In genomic region chr14:62965811-62966520, GRCm38 (mm10) we compare ENCODE assay signal across 9 mouse cellular contexts. TPM values are rescaled to one million over a fixed set of nuclear protein-coding genes. Genes with fewer than 3 reads are reported as not detected.
DNase-seq lines count a peak whose midpoint lies in the region; ATAC-seq lines count a peak whose summit lies in the region.
"Had no signal": no experiment of that assay in that cellular context is flagged by ENCODE, and none has a peak within 500 bp of the region (broad histone marks: within the 10 kb centered on the region; RNA-seq: fewer than 3 reads in every experiment).

No protein-coding gene starts in this region.

- 21% methylated on average over 15 of the region's 15 CpGs for WGBS in heart, embryonic 11.5 days (ENCODE audit: insufficient replicate concordance)
- WGBS in forebrain, embryonic 16.5 days: 26% methylated on average over 15 of the region's 15 CpGs
- 20% methylated on average over 15 of the region's 15 CpGs for WGBS in limb, embryonic 11.5 days
- WGBS in neural tube, embryonic 11.5 days: 23% methylated on average over 15 of the region's 15 CpGs

- no peaks in the 10 kb centered on the region for H3K9me3 ChIP-seq in heart, embryonic 11.5 days (replicated peaks; ENCODE audit: control insufficient read depth, low read length)
- H3K9me3 ChIP-seq in forebrain, embryonic 16.5 days (ENCODE audit: control insufficient read depth, low read length): no peaks in the 10 kb centered on the region
- no peaks in the 10 kb centered on the region for H3K9me3 ChIP-seq in limb, embryonic 11.5 days (ENCODE audit: control insufficient read depth, low read length)
- H3K9me3 ChIP-seq in neural tube, embryonic 11.5 days (ENCODE audit: control insufficient read depth, low read length): no peaks in the 10 kb centered on the region

- peaks cover 11% of the 10 kb centered on the region for H3K4me1 ChIP-seq in heart, embryonic 11.5 days (ENCODE audit: control insufficient read depth, insufficient read depth, low read length)
- H3K4me1 ChIP-seq in forebrain, embryonic 16.5 days (replicated peaks; ENCODE audit: control insufficient read depth, insufficient read depth, low read length): 0 out of 2 replicates have a peak, but pooled peaks cover 3% of the 10 kb centered on the region
- 0 out of 2 replicates have a peak, but pooled peaks cover 4% of the 10 kb centered on the region for H3K4me1 ChIP-seq in limb, embryonic 11.5 days (ENCODE audit: control insufficient read depth, insufficient read depth, low read length)
- 0 out of 2 replicates have a peak, but pooled peaks cover 5% of the 10 kb centered on the region for H3K4me1 ChIP-seq in neural tube, embryonic 11.5 days (ENCODE audit: control insufficient read depth, insufficient read depth, low read length)

- H3K9ac ChIP-seq in heart, embryonic 11.5 days (ENCODE audit: low read depth, low read length): peak overlapping the region; percentile 52
- H3K9ac ChIP-seq in forebrain, embryonic 16.5 days (replicated peaks; ENCODE audit: low read depth, low read length): no peak overlapping the region; the same call in 1 of the 2 replicates
- no peak overlapping the region for H3K9ac ChIP-seq in limb, embryonic 11.5 days (ENCODE audit: low read length)
- no peak overlapping the region for H3K9ac ChIP-seq in neural tube, embryonic 11.5 days (ENCODE audit: low read length)

- peak overlapping the region; percentile 67 for H3K4me2 ChIP-seq in heart, embryonic 11.5 days
- peak overlapping the region; percentile 32 for H3K4me2 ChIP-seq in forebrain, embryonic 16.5 days (ENCODE audit: low read length)
- peak overlapping the region; percentile 36 for H3K4me2 ChIP-seq in limb, embryonic 11.5 days (ENCODE audit: low read depth, severe bottlenecking)
- peak overlapping the region; percentile 35 for H3K4me2 ChIP-seq in neural tube, embryonic 11.5 days (ENCODE audit: low read depth)

- no peak for DNase-seq in heart, postnatal 14 days
- peak; percentile 25 for DNase-seq in limb, embryonic 11.5 days (ENCODE audit: low spot score)
- DNase-seq in neural tube, embryonic 11.5 days (ENCODE audit: low spot score): no peak
- DNase-seq in thymus, postnatal 14 days: no peak
- no peak for DNase-seq in spleen, adult 18-20 months

- H3K27ac ChIP-seq in heart, embryonic 11.5 days (ENCODE audit: low read depth, low read length): 0 out of 2 replicates have a peak overlapping the region, but pooled peaks have one; percentile 29
- H3K27ac ChIP-seq in forebrain, embryonic 16.5 days (ENCODE audit: low read length): no peak overlapping the region
- H3K27ac ChIP-seq in limb, embryonic 11.5 days (replicated peaks; ENCODE audit: low read depth, low read length): no peak overlapping the region
- no peak overlapping the region for H3K27ac ChIP-seq in neural tube, embryonic 11.5 days (ENCODE audit: low read depth, low read length)

- intact Hi-C loops in heart, postnatal 14 days (cut with DNase I): loop anchor here (10.0 kb wide), 1 partner anchor 249 kb away; no protein-coding TSS in a partner anchor

- no peaks in the 10 kb centered on the region for H3K36me3 ChIP-seq in heart, embryonic 11.5 days (ENCODE audit: control insufficient read depth, insufficient read depth, low read length)
- no peaks in the 10 kb centered on the region for H3K36me3 ChIP-seq in forebrain, embryonic 16.5 days (ENCODE audit: control insufficient read depth, insufficient read depth)
- no peaks in the 10 kb centered on the region; the same call in 1 of the 2 replicates for H3K36me3 ChIP-seq in limb, embryonic 11.5 days (ENCODE audit: control insufficient read depth, insufficient read depth, low read length)
- no peaks in the 10 kb centered on the region for H3K36me3 ChIP-seq in neural tube, embryonic 11.5 days (ENCODE audit: control insufficient read depth, insufficient read depth, low read length)

- H3K27me3 ChIP-seq in heart, embryonic 11.5 days (ENCODE audit: control insufficient read depth, insufficient read depth, low read length): no peaks in the 10 kb centered on the region
- no peaks in the 10 kb centered on the region for H3K27me3 ChIP-seq in forebrain, embryonic 16.5 days (replicated peaks; ENCODE audit: control insufficient read depth, insufficient read depth, low read length)
- H3K27me3 ChIP-seq in limb, embryonic 11.5 days (ENCODE audit: control insufficient read depth, insufficient read depth, low read length): no peaks in the 10 kb centered on the region
- H3K27me3 ChIP-seq in neural tube, embryonic 11.5 days (ENCODE audit: control insufficient read depth, insufficient read depth, low read length): no peaks in the 10 kb centered on the region

- ATAC-seq in heart, embryonic 11.5 days (replicated peaks; ENCODE audit: insufficient number of reproducible peaks, low FRiP score, low TSS enrichment): no peak
- no peak for ATAC-seq in forebrain, embryonic 16.5 days
- no peak for ATAC-seq in limb, embryonic 11.5 days (ENCODE audit: insufficient number of reproducible peaks, low FRiP score, low TSS enrichment, low read depth)
- ATAC-seq in neural tube, embryonic 11.5 days (ENCODE audit: insufficient read depth, low FRiP score, low TSS enrichment): no peak
- ATAC-seq in erythroblast, adult 5-6 weeks (replicated peaks; ENCODE audit: low FRiP score, poor library complexity, severe bottlenecking): no peak

- peak overlapping the region; percentile 44 for H3K4me3 ChIP-seq in heart, embryonic 11.5 days (ENCODE audit: low read depth, low read length)
- H3K4me3 ChIP-seq in forebrain, embryonic 16.5 days (replicated peaks; ENCODE audit: low read length): peak overlapping the region; percentile 10; the same call in 1 of the 2 replicates
- H3K4me3 ChIP-seq in limb, embryonic 11.5 days (ENCODE audit: low read depth, low read length): peak overlapping the region; percentile 15; the same call in 1 of the 2 replicates
- peak overlapping the region; percentile 19 for H3K4me3 ChIP-seq in neural tube, embryonic 11.5 days (ENCODE audit: low read depth, low read length)

RNA-seq across cellular contexts. Expression of gene Defb48, which starts 18.3 kb away (rescaled TPM):
- not detected in 2 replicates for polyA plus RNA-seq in heart, embryonic 11.5 days (2014; fragmentation: Nextera tagmentation; extraction: Ambion mirVana)
- not detected for total RNA-seq in heart, postnatal 14 days (2021)
- not detected in 2 replicates for polyA plus RNA-seq in forebrain, embryonic 16.5 days (2015; fragmentation: Nextera tagmentation; extraction: Ambion mirVana)
- polyA plus RNA-seq in limb, embryonic 11.5 days (2014; fragmentation: Nextera tagmentation; extraction: Ambion mirVana): not detected in 2 replicates
- polyA plus RNA-seq in neural tube, embryonic 11.5 days (2014; fragmentation: Nextera tagmentation; extraction: Ambion mirVana): not detected in 2 replicates
- total RNA-seq in erythroblast, adult 5-6 weeks (2015; ENCODE audit: low replicate concordance): not detected in 2 replicates
- not detected in 2 replicates for total RNA-seq in erythroblast, adult 5-6 weeks (2017; ENCODE audit: low replicate concordance)
- total RNA-seq: MEL had no signal

RNA-seq across cellular contexts. Expression of gene Defb47, which starts 31.9 kb away (rescaled TPM):
- not detected in 2 replicates for polyA plus RNA-seq in heart, embryonic 11.5 days (2014; fragmentation: Nextera tagmentation; extraction: Ambion mirVana)
- not detected for total RNA-seq in heart, postnatal 14 days (2021)
- not detected in 2 replicates for polyA plus RNA-seq in forebrain, embryonic 16.5 days (2015; fragmentation: Nextera tagmentation; extraction: Ambion mirVana)
- not detected in 2 replicates for polyA plus RNA-seq in limb, embryonic 11.5 days (2014; fragmentation: Nextera tagmentation; extraction: Ambion mirVana)
- polyA plus RNA-seq in neural tube, embryonic 11.5 days (2014; fragmentation: Nextera tagmentation; extraction: Ambion mirVana): not detected in 2 replicates
- total RNA-seq in erythroblast, adult 5-6 weeks (2015; ENCODE audit: low replicate concordance): not detected in 2 replicates
- total RNA-seq in erythroblast, adult 5-6 weeks (2017; ENCODE audit: low replicate concordance): not detected in 2 replicates
- total RNA-seq: MEL had no signal

RNA-seq across cellular contexts. Expression of gene Defb43, which starts 45.6 kb away (rescaled TPM):
- not detected in 2 replicates for polyA plus RNA-seq in heart, embryonic 11.5 days (2014; fragmentation: Nextera tagmentation; extraction: Ambion mirVana)
- total RNA-seq in heart, postnatal 14 days (2021): not detected
- polyA plus RNA-seq in forebrain, embryonic 16.5 days (2015; fragmentation: Nextera tagmentation; extraction: Ambion mirVana): not detected in 2 replicates
- not detected in 2 replicates for polyA plus RNA-seq in limb, embryonic 11.5 days (2014; fragmentation: Nextera tagmentation; extraction: Ambion mirVana)
- polyA plus RNA-seq in neural tube, embryonic 11.5 days (2014; fragmentation: Nextera tagmentation; extraction: Ambion mirVana): not detected in 2 replicates
- not detected in 2 replicates for total RNA-seq in erythroblast, adult 5-6 weeks (2015; ENCODE audit: low replicate concordance)
- not detected in 2 replicates for total RNA-seq in erythroblast, adult 5-6 weeks (2017; ENCODE audit: low replicate concordance)
- total RNA-seq: MEL had no signal
